Mouse (Mus musculus) frontal cortex, postnatal 14 days (tissue): ENCODE results near the gene Micu1.
"Not testable (repeated sequence)": the region's sequence is repeated elsewhere in the genome, so short reads cannot be mapped to it uniquely, and the experiment has no call there.

Source experiments
- DNase-seq, 2 experiments: peaks; one replicate each; pipeline ENCODE4 v3.0.0; 2022; ENCODE audit warnings: low spot score in 2 of 2

Micu1 gene

GRCm38 (mm10) chr10:59848953-59849352, 146.7 kb downstream of the Micu1 start:
- DNase-seq = no peak

- DNase-seq = no peak
Observed at GRCm38 (mm10) chr10:59849371-59849770, 147.1 kb downstream of the Micu1 start.

- no peak for DNase-seq
Observed at GRCm38 (mm10) chr10:59857157-59857556, 154.9 kb downstream of the Micu1 start.

GRCm38 (mm10) chr10:59860684-59861083, 158.4 kb downstream of the Micu1 start:
- no peak for DNase-seq

- no peak for DNase-seq
Observed at GRCm38 (mm10) chr10:59861201-59861600, 158.9 kb downstream of the Micu1 start.

GRCm38 (mm10) chr10:59862816-59863440, 160.7 kb downstream of the Micu1 start:
- no peak for DNase-seq

GRCm38 (mm10) chr10:59863620-59864019, 161.3 kb downstream of the Micu1 start:
- no peak for DNase-seq

GRCm38 (mm10) chr10:59864232-59864875, 162.1 kb downstream of the Micu1 start:
- no peak for DNase-seq

GRCm38 (mm10) chr10:59864884-59865726, 162.8 kb downstream of the Micu1 start:
- DNase-seq = peak; percentile 77 to 86

- no peak for DNase-seq
Observed at GRCm38 (mm10) chr10:59868266-59868665, 166.0 kb downstream of the Micu1 start.

GRCm38 (mm10) chr10:59870038-59870437, 167.8 kb downstream of the Micu1 start:
- no peak for DNase-seq

- not testable (repeated sequence) for DNase-seq
Observed at GRCm38 (mm10) chr10:59872651-59873050, 170.4 kb downstream of the Micu1 start.

- DNase-seq = no peak
Observed at GRCm38 (mm10) chr10:59873206-59873605, 170.9 kb downstream of the Micu1 start.

- DNase-seq = no peak
Observed at GRCm38 (mm10) chr10:59873613-59874012, 171.3 kb downstream of the Micu1 start.

- DNase-seq = no peak
Observed at GRCm38 (mm10) chr10:59875396-59875795, 173.1 kb downstream of the Micu1 start.

- not testable (repeated sequence) for DNase-seq
Observed at GRCm38 (mm10) chr10:59876698-59877097, 174.4 kb downstream of the Micu1 start.

GRCm38 (mm10) chr10:59877421-59878117, 175.3 kb downstream of the Micu1 start:
- DNase-seq = no peak

GRCm38 (mm10) chr10:59878823-59879222, 176.5 kb downstream of the Micu1 start:
- no peak for DNase-seq

- DNase-seq = peak; percentile 91 to 93
Observed at GRCm38 (mm10) chr10:59879255-59880028, 177.2 kb downstream of the Micu1 start, which contains the start of gene Dnajb12. Gene Dnajb12, plus strand, starts transcription at chr10:59879556.

GRCm38 (mm10) chr10:59880029-59880386, 177.7 kb downstream of the Micu1 start:
- no peak for DNase-seq

- no peak for DNase-seq
Observed at GRCm38 (mm10) chr10:59880837-59881236, 178.6 kb downstream of the Micu1 start.
